Mouse (Mus musculus) left cerebral cortex, adult 11 months (tissue): ENCODE data around the gene Pdss2.
A peak's percentile ranks its signal among the peaks of the same experiment; 100 is the strongest.
"Not testable (repeated sequence)": the region's sequence is repeated elsewhere in the genome, so short reads cannot be mapped to it uniquely, and the experiment has no call there.

Experiments
- DNase-seq: peaks from one replicate; pipeline ENCODE4 v3.0.0; 2022; ENCODE audit warnings: low spot score

The Pdss2 gene

GRCm38 (mm10) chr10:43244262-43244806 lies 23.0 kb downstream of the Pdss2 start:
- no peak for DNase-seq

DNA sequence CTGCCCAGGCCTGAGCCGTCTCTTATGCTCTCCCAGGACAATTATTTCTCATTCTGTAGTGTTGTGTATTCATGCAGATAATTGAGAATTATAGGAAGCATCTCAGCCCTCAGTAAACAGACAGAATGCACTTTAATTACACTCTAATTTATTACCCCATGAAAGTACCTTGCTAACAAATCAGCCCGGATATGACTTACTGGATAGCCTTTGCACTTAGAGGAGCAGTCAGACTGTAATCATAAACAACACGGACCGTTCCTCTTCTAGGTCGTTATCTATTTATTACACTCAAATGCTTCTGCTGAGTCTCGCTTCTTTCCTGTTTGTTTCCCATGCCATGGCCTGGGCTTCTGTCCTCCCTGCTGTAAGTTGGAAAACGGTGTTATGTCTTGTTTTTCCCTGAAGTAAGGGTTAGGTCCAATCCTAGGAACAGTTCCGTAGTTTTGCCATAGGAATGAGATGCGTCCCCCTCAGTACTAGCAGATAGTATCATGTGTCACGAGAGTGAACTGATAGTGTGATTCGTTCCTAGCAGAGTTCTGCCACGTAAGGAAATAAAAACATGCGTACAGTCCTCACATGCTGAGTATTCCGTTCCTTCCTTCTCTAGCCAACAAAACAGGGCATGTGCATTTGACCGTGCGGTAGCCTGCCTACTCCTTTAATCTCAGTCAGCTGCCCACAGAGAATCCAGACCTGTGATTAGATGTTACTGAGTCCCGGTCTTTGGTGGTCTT lies 24.3 kb downstream of the Pdss2 start:
- no peak for DNase-seq

DNA sequence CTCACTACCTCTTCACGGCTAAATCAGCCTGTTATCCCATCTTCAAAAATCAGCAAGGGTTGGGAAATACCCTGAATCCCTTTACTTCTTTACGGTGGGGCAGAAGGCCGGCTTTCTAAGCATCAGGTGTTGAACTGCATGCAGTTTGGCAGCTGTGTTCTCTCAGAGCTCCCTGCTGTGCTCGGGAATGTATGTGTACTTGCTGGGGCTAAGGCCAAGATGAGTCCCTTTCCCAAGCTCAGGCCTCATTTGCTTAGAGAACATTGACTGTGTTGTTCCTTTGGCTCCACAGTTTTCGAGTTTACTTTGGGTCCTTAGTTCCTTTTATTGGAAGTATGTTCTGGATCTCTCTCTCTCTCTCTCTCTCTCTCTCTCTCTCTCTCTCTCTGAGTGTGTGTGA lies 26.7 kb downstream of the Pdss2 start:
- DNase-seq: no peak

DNA sequence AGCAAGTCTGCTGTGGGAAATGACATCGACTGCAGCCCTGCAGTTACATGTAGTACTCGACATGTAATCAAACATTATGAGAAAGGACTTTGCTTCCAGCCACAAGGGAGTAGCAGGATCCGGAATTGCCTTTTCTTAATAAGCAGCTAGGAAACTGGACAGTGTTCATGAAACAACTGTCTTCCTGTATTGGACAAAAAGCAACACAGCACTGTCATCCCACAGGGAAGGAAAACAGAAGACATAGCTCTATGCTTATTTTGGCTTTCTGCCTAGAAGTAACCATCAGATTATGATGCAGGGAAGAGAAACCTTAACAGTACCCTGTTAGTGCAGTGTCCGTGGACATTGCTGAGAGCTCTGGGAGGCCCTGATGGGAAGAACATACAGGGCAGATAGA lies 31.0 kb downstream of the Pdss2 start:
- no peak for DNase-seq

DNA sequence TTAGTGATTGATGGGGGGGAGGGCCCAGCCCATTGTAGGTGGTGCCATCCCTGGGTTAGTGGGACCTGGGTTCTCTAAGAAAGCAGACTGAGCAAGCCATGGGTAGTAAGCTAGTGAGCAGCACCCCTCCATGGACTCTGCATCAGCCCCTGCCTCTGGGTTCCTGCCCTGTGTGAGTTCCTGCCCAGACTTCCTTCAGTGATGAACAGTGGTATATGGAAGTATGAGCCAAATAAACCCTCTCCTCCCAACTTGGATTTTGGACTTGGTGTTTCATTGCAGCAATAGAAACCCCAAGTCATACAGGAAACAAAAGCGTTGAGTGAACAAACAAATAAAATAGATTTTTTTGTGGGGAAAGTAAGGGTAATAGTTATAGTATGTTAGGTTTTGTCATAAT lies 35.7 kb downstream of the Pdss2 start:
- not testable (repeated sequence) for DNase-seq

DNA sequence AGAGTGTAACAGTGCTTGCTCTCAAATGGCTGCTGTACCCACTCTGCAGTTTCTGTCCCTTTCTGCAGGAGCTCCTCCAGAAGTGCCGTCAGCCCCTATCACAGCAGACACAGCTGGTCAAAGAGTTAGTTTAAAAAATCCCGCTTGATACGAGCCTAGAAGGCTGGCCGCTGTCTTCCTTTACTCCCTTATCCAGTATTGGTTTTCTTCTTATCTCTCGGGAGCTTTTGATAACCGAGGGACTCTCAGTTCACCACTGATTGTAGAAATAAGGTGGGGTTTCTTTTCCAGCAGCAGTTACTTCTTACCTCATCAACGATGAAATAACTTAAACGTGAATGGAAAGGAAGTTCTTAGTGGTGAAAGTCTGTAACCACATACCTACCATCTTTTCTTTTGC lies 36.2 kb downstream of the Pdss2 start:
- DNase-seq: not testable (repeated sequence)

- no peak for DNase-seq
These were observed 50.0 kb downstream of the Pdss2 start for GRCm38 (mm10) chr10:43271318-43271717.

- no peak for DNase-seq
These were observed 51.1 kb downstream of the Pdss2 start for GRCm38 (mm10) chr10:43272381-43272780.

- no peak for DNase-seq
These were observed 51.8 kb downstream of the Pdss2 start for GRCm38 (mm10) chr10:43273057-43273456.

DNA sequence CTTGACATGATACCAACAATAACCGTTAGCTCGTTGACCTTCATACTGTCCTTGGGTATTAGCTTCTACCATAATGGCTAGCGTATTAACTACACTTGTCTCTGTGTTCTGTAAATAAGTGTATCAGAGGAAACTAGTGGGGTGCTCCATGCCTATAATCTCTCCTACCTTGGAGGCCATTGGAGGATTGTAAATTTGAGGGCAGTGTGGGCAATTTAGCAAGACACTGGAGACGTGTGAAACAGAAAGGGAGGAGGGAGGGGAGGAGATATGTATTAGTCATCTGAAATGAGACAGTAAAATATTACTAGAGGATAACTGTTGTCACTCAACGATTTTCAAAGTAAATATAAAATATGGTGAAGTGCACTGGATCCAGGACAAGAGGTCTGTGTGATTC lies 54.2 kb downstream of the Pdss2 start:
- no peak for DNase-seq

GRCm38 (mm10) chr10:43276116-43276659 lies 54.9 kb downstream of the Pdss2 start:
- DNase-seq: no peak

- no peak for DNase-seq
These were observed 56.2 kb downstream of the Pdss2 start for GRCm38 (mm10) chr10:43277266-43278145.

- peak; percentile 17 for DNase-seq
These were observed 58.5 kb downstream of the Pdss2 start for GRCm38 (mm10) chr10:43279637-43280288.

DNA sequence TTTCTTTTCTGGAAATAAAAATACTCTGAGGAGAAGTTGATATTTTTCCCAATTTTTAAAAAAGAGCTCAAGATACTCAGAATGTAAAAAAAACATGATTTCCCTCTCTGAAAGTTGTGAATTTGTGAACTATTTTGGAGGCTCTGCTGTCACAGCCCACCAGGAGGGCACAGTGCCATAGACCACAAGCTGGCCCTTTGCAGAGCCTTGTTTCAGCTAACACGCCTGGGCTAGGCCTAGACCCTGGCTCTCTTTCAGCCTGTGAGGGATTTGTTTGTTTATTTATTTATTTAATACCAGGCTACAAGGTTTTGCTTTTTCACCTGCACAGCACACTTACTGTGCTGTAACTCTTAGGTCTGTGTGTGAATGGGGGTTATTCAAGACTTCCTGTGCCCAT lies 64.3 kb downstream of the Pdss2 start:
- no peak for DNase-seq

DNA sequence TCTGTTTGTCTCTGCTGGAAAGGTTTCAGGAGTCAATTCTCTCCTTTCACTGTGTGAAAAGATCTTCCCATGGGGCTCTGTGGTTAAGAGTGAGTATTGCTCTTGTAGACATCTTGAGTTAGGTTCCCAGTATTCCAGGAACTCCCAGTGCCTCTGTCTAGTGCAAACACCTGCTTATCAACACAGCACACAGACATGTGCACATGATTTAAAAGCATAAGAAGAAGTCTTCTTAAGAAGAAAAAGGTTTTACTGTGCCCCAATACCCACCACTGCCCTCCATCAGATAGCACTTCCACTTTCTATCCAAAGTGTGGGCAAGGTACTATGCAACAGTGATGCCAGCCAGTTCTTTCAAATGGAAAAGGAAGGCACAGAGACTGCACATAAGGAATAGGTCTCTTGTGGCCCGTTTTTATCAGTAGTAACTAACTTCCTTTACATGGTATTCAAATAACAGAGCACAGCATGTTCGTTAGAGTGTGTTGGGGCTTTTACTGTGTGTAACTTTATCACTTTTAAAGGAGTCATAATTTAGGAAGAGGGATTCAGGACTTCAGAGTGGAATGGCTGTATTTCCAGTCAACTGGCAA lies 69.4 kb downstream of the Pdss2 start:
- no peak for DNase-seq

DNA sequence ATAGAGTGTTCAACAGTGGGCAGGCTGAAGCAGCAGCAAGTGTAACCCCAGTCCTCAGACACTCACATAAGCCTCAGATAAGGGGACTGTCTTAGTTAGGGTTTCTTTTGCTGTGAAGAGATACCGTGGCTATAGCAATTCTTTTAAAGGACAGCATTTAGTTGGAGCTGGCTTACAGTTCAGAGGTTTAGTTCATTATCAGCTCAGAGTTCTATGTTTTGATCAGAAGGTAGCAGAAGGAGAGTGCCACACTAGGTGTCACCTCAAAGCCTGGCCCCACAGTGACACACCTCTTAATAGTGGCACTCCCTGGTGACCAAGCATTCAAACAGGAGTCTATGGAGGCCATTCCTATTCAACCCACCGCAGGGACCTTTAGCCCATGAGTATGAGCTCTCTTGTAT lies 70.0 kb downstream of the Pdss2 start:
- no peak for DNase-seq

DNA sequence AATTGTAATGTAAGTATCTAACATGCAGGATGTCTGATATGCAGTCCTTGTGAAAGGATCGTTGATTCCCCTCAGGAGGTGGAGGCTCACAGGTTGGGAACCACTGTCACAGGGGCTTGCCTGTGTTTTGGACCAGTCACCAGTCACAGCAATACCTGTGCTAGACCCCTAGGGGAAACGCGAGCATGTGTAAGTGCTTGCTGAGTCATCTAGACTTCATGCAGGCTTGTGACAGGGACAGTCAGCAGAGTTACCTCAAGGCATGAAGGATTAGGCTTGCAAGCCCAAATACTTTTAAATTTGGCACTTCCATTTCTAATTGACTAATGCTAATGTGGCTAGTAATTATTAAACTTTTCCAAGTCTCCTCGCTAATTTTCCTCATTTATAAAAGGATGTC lies 71.2 kb downstream of the Pdss2 start:
- DNase-seq: no peak

GRCm38 (mm10) chr10:43294331-43294730 lies 73.0 kb downstream of the Pdss2 start:
- DNase-seq: no peak

GRCm38 (mm10) chr10:43308105-43308810 lies 87.0 kb downstream of the Pdss2 start:
- DNase-seq: no peak

GRCm38 (mm10) chr10:43310781-43311392 lies 89.6 kb downstream of the Pdss2 start:
- DNase-seq: no peak

- DNase-seq: no peak
These were observed 90.9 kb downstream of the Pdss2 start for GRCm38 (mm10) chr10:43312211-43312610.
